Mouse (Mus musculus): ENCODE data around the gene Pptc7. TPM values are rescaled to one million over a fixed set of nuclear protein-coding genes. Genes with fewer than 3 reads are reported as not detected.
A peak's percentile ranks its signal among the peaks of the same experiment; 100 is the strongest.

Gene Pptc7
- polyA plus RNA-seq, 2 experiments: 8.9 to 11.5 TPM

GRCm38 (mm10) chr5:122240989-122241388, 43.2 kb upstream of the Pptc7 start:
- TF ChIP-seq POLR2A (IDR thresholded peaks at IDR 0.05; ENCODE audit: borderline replicate concordance, extremely low read depth, insufficient read depth, insufficient read length): no peak
- DNase-seq (ENCODE audit: low spot score) (no peak), ATAC-seq (ENCODE audit: low FRiP score, low read depth) (no peak)
- Histone ChIP-seq H3K9ac (ENCODE audit: low read depth, low read length, severe bottlenecking) (no peak overlapping the region), H3K4me3 (replicated peaks; ENCODE audit: low read length) (no peak overlapping the region), H3K4me2 (replicated peaks; ENCODE audit: low read depth, low read length, severe bottlenecking) (no peak overlapping the region), H3K27ac (replicated peaks; ENCODE audit: low read depth, low read length) (no peak overlapping the region), H3K4me1 (ENCODE audit: control insufficient read depth, insufficient read depth, low read length) (no peaks in the 10 kb centered on the region), H3K9me3 (ENCODE audit: control insufficient read depth, low read length) (no peaks in the 10 kb centered on the region), H3K36me3 (ENCODE audit: control insufficient read depth, insufficient read depth, low read length) (peaks cover 32% of the 10 kb centered on the region), H3K27me3 (ENCODE audit: control insufficient read depth, insufficient read depth, low read length) (no peaks in the 10 kb centered on the region)
- 44% methylated on average over 1 of the region's 1 CpGs for WGBS

GRCm38 (mm10) chr5:122242521-122243123, 41.5 kb upstream of the Pptc7 start:
- Histone ChIP-seq H3K27me3 (ENCODE audit: control insufficient read depth, insufficient read depth, low read length) (no peaks in the 10 kb centered on the region), H3K9ac (ENCODE audit: low read depth, low read length, severe bottlenecking) (no peak overlapping the region), H3K36me3 (ENCODE audit: control insufficient read depth, insufficient read depth, low read length) (peaks cover 36% of the 10 kb centered on the region), H3K9me3 (ENCODE audit: control insufficient read depth, low read length) (no peaks in the 10 kb centered on the region), H3K4me3 (replicated peaks; ENCODE audit: low read length) (no peak overlapping the region), H3K4me2 (replicated peaks; ENCODE audit: low read depth, low read length, severe bottlenecking) (no peak overlapping the region), H3K4me1 (ENCODE audit: control insufficient read depth, insufficient read depth, low read length) (no peaks in the 10 kb centered on the region), H3K27ac (replicated peaks; ENCODE audit: low read depth, low read length) (no peak overlapping the region)
- WGBS: 79% methylated on average over 6 of the region's 6 CpGs
- DNase-seq (ENCODE audit: low spot score): no peak
- TF ChIP-seq POLR2A (IDR thresholded peaks at IDR 0.05; ENCODE audit: borderline replicate concordance, extremely low read depth, insufficient read depth, insufficient read length): no peak
- ATAC-seq (ENCODE audit: low FRiP score, low read depth): no peak

- no peaks in the 10 kb centered on the region for H3K9me3 ChIP-seq (ENCODE audit: control insufficient read depth, low read length)
- DNase-seq (ENCODE audit: low spot score) (no peak), ATAC-seq (ENCODE audit: low FRiP score, low read depth) (no peak)
- H3K27ac ChIP-seq (replicated peaks; ENCODE audit: low read depth, low read length): no peak overlapping the region
- peaks cover 43% of the 10 kb centered on the region for H3K36me3 ChIP-seq (ENCODE audit: control insufficient read depth, insufficient read depth, low read length)
- no peak overlapping the region for H3K4me2 ChIP-seq (replicated peaks; ENCODE audit: low read depth, low read length, severe bottlenecking)
- H3K27me3 ChIP-seq (ENCODE audit: control insufficient read depth, insufficient read depth, low read length): no peaks in the 10 kb centered on the region
- 87% methylated on average over 17 of the region's 17 CpGs for WGBS
- no peak overlapping the region for H3K9ac ChIP-seq (ENCODE audit: low read depth, low read length, severe bottlenecking)
- no peak overlapping the region for H3K4me3 ChIP-seq (replicated peaks; ENCODE audit: low read length)
- no peaks in the 10 kb centered on the region for H3K4me1 ChIP-seq (ENCODE audit: control insufficient read depth, insufficient read depth, low read length)
- TF ChIP-seq POLR2A (IDR thresholded peaks at IDR 0.05; ENCODE audit: borderline replicate concordance, extremely low read depth, insufficient read depth, insufficient read length): no peak
Observed at GRCm38 (mm10) chr5:122243781-122244523, 40.2 kb upstream of the Pptc7 start.

- TF ChIP-seq POLR2A (IDR thresholded peaks at IDR 0.05; ENCODE audit: borderline replicate concordance, extremely low read depth, insufficient read depth, insufficient read length): no peak
Observed at GRCm38 (mm10) chr5:122245186-122245585, 39.0 kb upstream of the Pptc7 start.

GRCm38 (mm10) chr5:122246547-122247167, 37.5 kb upstream of the Pptc7 start:
- no peaks in the 10 kb centered on the region for H3K9me3 ChIP-seq (ENCODE audit: control insufficient read depth, low read length)
- H3K27ac ChIP-seq (replicated peaks; ENCODE audit: low read depth, low read length): no peak overlapping the region
- no peak for TF ChIP-seq POLR2A (IDR thresholded peaks at IDR 0.05; ENCODE audit: borderline replicate concordance, extremely low read depth, insufficient read depth, insufficient read length)
- no peak overlapping the region for H3K4me2 ChIP-seq (replicated peaks; ENCODE audit: low read depth, low read length, severe bottlenecking)
- DNase-seq (ENCODE audit: low spot score) (no peak), ATAC-seq (ENCODE audit: low FRiP score, low read depth) (no peak)
- 78% methylated on average over 10 of the region's 10 CpGs for WGBS
- no peak overlapping the region for H3K9ac ChIP-seq (ENCODE audit: low read depth, low read length, severe bottlenecking)
- peaks cover 33% of the 10 kb centered on the region for H3K36me3 ChIP-seq (ENCODE audit: control insufficient read depth, insufficient read depth, low read length)
- no peaks in the 10 kb centered on the region for H3K27me3 ChIP-seq (ENCODE audit: control insufficient read depth, insufficient read depth, low read length)
- no peaks in the 10 kb centered on the region for H3K4me1 ChIP-seq (ENCODE audit: control insufficient read depth, insufficient read depth, low read length)
- no peak overlapping the region for H3K4me3 ChIP-seq (replicated peaks; ENCODE audit: low read length)

More at GRCm38 (mm10) chr5:122245186-122245585, 39.0 kb upstream of the Pptc7 start:
- peak; percentile 35 for DNase-seq (ENCODE audit: low spot score)
- Histone ChIP-seq H3K9me3 (ENCODE audit: control insufficient read depth, low read length) (no peaks in the 10 kb centered on the region), H3K4me2 (replicated peaks; ENCODE audit: low read depth, low read length, severe bottlenecking) (no peak overlapping the region), H3K27me3 (ENCODE audit: control insufficient read depth, insufficient read depth, low read length) (no peaks in the 10 kb centered on the region), H3K4me1 (ENCODE audit: control insufficient read depth, insufficient read depth, low read length) (no peaks in the 10 kb centered on the region), H3K27ac (replicated peaks; ENCODE audit: low read depth, low read length) (no peak overlapping the region), H3K4me3 (replicated peaks; ENCODE audit: low read length) (no peak overlapping the region), H3K9ac (ENCODE audit: low read depth, low read length, severe bottlenecking) (no peak overlapping the region), H3K36me3 (ENCODE audit: control insufficient read depth, insufficient read depth, low read length) (peaks cover 37% of the 10 kb centered on the region)
- no peak for ATAC-seq (ENCODE audit: low FRiP score, low read depth)
- WGBS: 43% methylated on average over 3 of the region's 3 CpGs

Measured in limb, embryonic 14.5 days (tissue).